23 mouse cellular contexts compared by ENCODE assay signal in genomic region chr10:49480085-49480749, GRCm38 (mm10).
DNase-seq lines count a peak whose midpoint lies in the region; ATAC-seq lines count a peak whose summit lies in the region.
"Had no signal": no experiment of that assay in that cellular context is flagged by ENCODE, and none has a peak within 500 bp of the region (broad histone marks: within the 10 kb centered on the region; RNA-seq: fewer than 3 reads in every experiment).

No protein-coding gene starts in this region.

- no peaks in the 10 kb centered on the region for H3K9me3 ChIP-seq in limb, embryonic 15.5 days
- H3K9me3 ChIP-seq: embryonic facial prominence, embryonic 13.5 days; heart, embryonic 10.5 days; heart, embryonic 13.5 days; hindbrain, embryonic 12.5 days; hindbrain, embryonic 15.5 days had no signal

- H3K4me1 ChIP-seq in limb, embryonic 15.5 days: no peaks in the 10 kb centered on the region
- H3K4me1 ChIP-seq: embryonic facial prominence, embryonic 13.5 days; heart, embryonic 10.5 days; heart, embryonic 13.5 days; hindbrain, embryonic 12.5 days; hindbrain, embryonic 15.5 days had no signal

- no peaks in the 10 kb centered on the region for H3K36me3 ChIP-seq in limb, embryonic 15.5 days
- H3K36me3 ChIP-seq: embryonic facial prominence, embryonic 13.5 days; heart, embryonic 10.5 days; heart, embryonic 13.5 days; hindbrain, embryonic 12.5 days; hindbrain, embryonic 15.5 days had no signal

- peak; percentile 1 to 7 for DNase-seq in heart, postnatal 10 days
- DNase-seq in heart, adult 11 months: no peak
- DNase-seq in Muller cell, postnatal 12 days (ENCODE audit: inconsistent ontology term): peak; percentile 49
- peak; percentile 14 for DNase-seq in forelimb bud, embryonic 11.5 days (ENCODE audit: low read depth, low spot score)
- no peak for DNase-seq in lung, postnatal 25 days (ENCODE audit: low spot score)
- no peak for DNase-seq in right cerebral cortex, postnatal 4 days
- no peak for DNase-seq in urinary bladder, adult 2 months (ENCODE audit: low spot score)
- DNase-seq: adrenal gland, adult 8-10 months; adrenal gland, postnatal 25 days; cerebellum, adult 18-20 months; cerebellum, adult 9-10 months; cerebellum, postnatal 14 days; forebrain, postnatal 0 days; gastrocnemius, postnatal 25 days; heart, adult 2 months had no signal

- 37% methylated on average over 5 of the region's 5 CpGs for WGBS in limb, embryonic 15.5 days

- intact Hi-C loops in heart, postnatal 10 days (cut with DNase I): no loop called here

- ATAC-seq in limb, embryonic 15.5 days (ENCODE audit: insufficient number of reproducible peaks, low FRiP score, low TSS enrichment, low read depth): peak; percentile 48
- ATAC-seq: forebrain, embryonic 14.5 days; forebrain, postnatal 0 days; intestine, postnatal 0 days had no signal

- no peak overlapping the region for H3K9ac ChIP-seq in limb, embryonic 15.5 days
- H3K9ac ChIP-seq: embryonic facial prominence, embryonic 13.5 days; forebrain, postnatal 0 days; heart, embryonic 13.5 days; hindbrain, embryonic 12.5 days; hindbrain, embryonic 15.5 days had no signal

- H3K27ac ChIP-seq in limb, embryonic 15.5 days: no peak overlapping the region
- H3K27ac ChIP-seq: embryonic facial prominence, embryonic 13.5 days; heart, adult 2 months; heart, embryonic 10.5 days; heart, embryonic 13.5 days; hindbrain, embryonic 12.5 days; hindbrain, embryonic 15.5 days had no signal

- no peak overlapping the region for H3K4me2 ChIP-seq in limb, embryonic 15.5 days
- H3K4me2 ChIP-seq: embryonic facial prominence, embryonic 13.5 days; heart, embryonic 13.5 days; hindbrain, embryonic 12.5 days; hindbrain, embryonic 15.5 days had no signal

- H3K27me3 ChIP-seq in limb, embryonic 15.5 days: no peaks in the 10 kb centered on the region
- H3K27me3 ChIP-seq: embryonic facial prominence, embryonic 13.5 days; heart, embryonic 13.5 days; hindbrain, embryonic 12.5 days; hindbrain, embryonic 15.5 days had no signal

- no peak overlapping the region for H3K4me3 ChIP-seq in limb, embryonic 15.5 days
- H3K4me3 ChIP-seq: embryonic facial prominence, embryonic 13.5 days; heart, adult 2 months; heart, embryonic 10.5 days; heart, embryonic 13.5 days; hindbrain, embryonic 12.5 days; hindbrain, embryonic 15.5 days had no signal

Comparison
In these comparisons a context has a peak if more than half of its experiments do, and no peak if none do; other contexts are left out.
1. DNase-seq: peak in heart, postnatal 10 days (2 of 2), Muller cell, postnatal 12 days (single experiment) and forelimb bud, embryonic 11.5 days (single experiment); none in heart, adult 11 months (single experiment), lung, postnatal 25 days (single experiment), right cerebral cortex, postnatal 4 days (single experiment) and urinary bladder, adult 2 months (single experiment).